Comparison of ENCODE assay signal across 16 mouse cellular contexts in the genomic region with DNA sequence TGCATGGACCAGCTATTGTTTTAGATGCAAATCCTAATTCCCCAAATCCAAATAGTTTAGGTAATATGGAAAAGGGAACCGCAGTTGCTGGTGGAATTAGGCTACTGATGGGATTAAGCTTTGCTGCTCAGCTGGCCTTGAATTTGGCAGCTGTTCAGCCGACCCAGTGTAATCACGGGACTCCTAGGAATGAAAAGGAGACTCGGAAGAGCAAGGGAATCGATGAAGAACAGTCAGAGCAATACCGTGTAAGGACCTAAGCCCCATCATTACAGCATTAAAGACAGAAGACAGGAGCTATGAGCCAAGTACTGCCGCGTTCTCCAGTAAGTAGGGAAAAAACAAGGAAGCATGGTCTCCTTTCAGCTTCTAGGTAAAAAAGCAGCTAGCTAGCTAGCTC.
A peak's percentile ranks its signal among the peaks of the same experiment; 100 is the strongest.
DNase-seq lines count a peak whose midpoint lies in the region; ATAC-seq and TF ChIP-seq lines count a peak whose summit lies in the region.
"Had no signal": no experiment of that assay in that cellular context is flagged by ENCODE, and none has a peak within 500 bp of the region (broad histone marks: within the 10 kb centered on the region; RNA-seq: fewer than 3 reads in every experiment).

No protein-coding gene starts in this region.

- DNase-seq in lung, embryonic 14.5 days: peak; percentile 2
- DNase-seq in lung, postnatal 10 days: no peak
- peak; percentile 65 to 69 for DNase-seq in cerebellum, adult 2 months
- no peak for DNase-seq in gastrocnemius, adult 2 months
- DNase-seq in T-cell, adult 2 months (ENCODE audit: low spot score): no peak
- DNase-seq: adrenal gland, postnatal 36 days; kidney, adult 2 months; kidney, postnatal 4 days; lung, postnatal 14 days; right cerebral cortex, postnatal 4 days; thymus, adult 18-20 months had no signal

- intact Hi-C loops in gastrocnemius, adult 2 months (cut with DNase I): no loop called here

- no peak overlapping the region for H3K4me2 ChIP-seq in lung, embryonic 14.5 days
- H3K4me2 ChIP-seq in midbrain, embryonic 13.5 days (replicated peaks): no peak overlapping the region; the same call in 1 of the 2 replicates
- no peak overlapping the region for H3K4me2 ChIP-seq in intestine, embryonic 16.5 days (ENCODE audit: low read depth, low read length)
- H3K4me2 ChIP-seq: hindbrain, embryonic 15.5 days had no signal

- 67% methylated on average over 8 of the region's 8 CpGs for WGBS in lung, embryonic 14.5 days
- WGBS in cerebellum, adult 2 months: 12% methylated on average over 8 of the region's 8 CpGs
- 38% methylated on average over 8 of the region's 8 CpGs for WGBS in midbrain, embryonic 13.5 days
- 63% methylated on average over 8 of the region's 8 CpGs for WGBS in intestine, embryonic 16.5 days

- H3K4me3 ChIP-seq in lung, embryonic 14.5 days (ENCODE audit: low read depth, low read length): no peak overlapping the region
- peak overlapping the region; percentile 40 for H3K4me3 ChIP-seq in cerebellum, adult 2 months (replicated peaks; ENCODE audit: insufficient read depth, low read depth, low read length)
- H3K4me3 ChIP-seq in midbrain, embryonic 13.5 days (replicated peaks): no peak overlapping the region
- H3K4me3 ChIP-seq in gastrocnemius, adult 2 months: no peak overlapping the region
- H3K4me3 ChIP-seq in intestine, embryonic 16.5 days (ENCODE audit: low read length): no peak overlapping the region
- H3K4me3 ChIP-seq: hindbrain, embryonic 15.5 days had no signal

- no peak for TF ChIP-seq POLR2A in cerebellum, adult 2 months (IDR thresholded peaks at IDR 0.05; ENCODE audit: borderline replicate concordance, insufficient read depth, low read length)

- no peak overlapping the region for H3K9ac ChIP-seq in lung, embryonic 14.5 days
- no peak overlapping the region for H3K9ac ChIP-seq in midbrain, embryonic 13.5 days (replicated peaks)
- no peak overlapping the region for H3K9ac ChIP-seq in intestine, embryonic 16.5 days (ENCODE audit: low read depth, low read length)
- H3K9ac ChIP-seq: hindbrain, embryonic 15.5 days; liver, embryonic 14.5 days had no signal

- no peaks in the 10 kb centered on the region for H3K9me3 ChIP-seq in lung, embryonic 14.5 days (ENCODE audit: low read depth, low read length)
- H3K9me3 ChIP-seq in midbrain, embryonic 13.5 days: no peaks in the 10 kb centered on the region
- H3K9me3 ChIP-seq in intestine, embryonic 16.5 days (ENCODE audit: control insufficient read depth, low read length): no peaks in the 10 kb centered on the region
- H3K9me3 ChIP-seq: hindbrain, embryonic 15.5 days had no signal

- H3K27me3 ChIP-seq in lung, embryonic 14.5 days (ENCODE audit: insufficient read depth, low read length): no peaks in the 10 kb centered on the region
- H3K27me3 ChIP-seq in cerebellum, adult 2 months (ENCODE audit: control insufficient read depth, insufficient read depth, low read length): no peaks in the 10 kb centered on the region
- no peaks in the 10 kb centered on the region for H3K27me3 ChIP-seq in midbrain, embryonic 13.5 days
- no peaks in the 10 kb centered on the region for H3K27me3 ChIP-seq in intestine, embryonic 16.5 days (replicated peaks; ENCODE audit: control insufficient read depth, insufficient read depth, low read length)
- H3K27me3 ChIP-seq: hindbrain, embryonic 15.5 days had no signal

- ATAC-seq in lung, embryonic 14.5 days (ENCODE audit: insufficient read depth): no peak
- peak; percentile 55; the same call in 1 of the 2 replicates for ATAC-seq in midbrain, embryonic 13.5 days
- no peak for ATAC-seq in intestine, embryonic 16.5 days
- ATAC-seq: CD4-positive, CD25-positive, alpha-beta regulatory T cell, adult 4 months had no signal

- no peak for TF ChIP-seq CTCF in lung, embryonic 14.5 days (IDR thresholded peaks at IDR 0.05; ENCODE audit: low read depth)
- TF ChIP-seq CTCF in cerebellum, adult 2 months (IDR thresholded peaks at IDR 0.05; ENCODE audit: borderline replicate concordance, insufficient read depth, low read depth, low read length): no peak
- TF ChIP-seq CTCF in gastrocnemius, adult 2 months (IDR thresholded peaks at IDR 0.05): no peak

- H3K27ac ChIP-seq in lung, embryonic 14.5 days (ENCODE audit: low read depth): no peak overlapping the region
- H3K27ac ChIP-seq in cerebellum, adult 2 months (ENCODE audit: insufficient read depth, low read length): peak overlapping the region; percentile 80
- H3K27ac ChIP-seq in midbrain, embryonic 13.5 days: peak overlapping the region; percentile 31; the same call in 1 of the 2 replicates
- H3K27ac ChIP-seq in gastrocnemius, adult 2 months: no peak overlapping the region
- H3K27ac ChIP-seq in intestine, embryonic 16.5 days (ENCODE audit: low read length): no peak overlapping the region
- H3K27ac ChIP-seq: hindbrain, embryonic 15.5 days; liver, embryonic 14.5 days had no signal

- no peaks in the 10 kb centered on the region for H3K36me3 ChIP-seq in lung, embryonic 14.5 days (ENCODE audit: insufficient read depth)
- no peaks in the 10 kb centered on the region for H3K36me3 ChIP-seq in midbrain, embryonic 13.5 days
- H3K36me3 ChIP-seq in intestine, embryonic 16.5 days (ENCODE audit: control insufficient read depth, insufficient read depth, low read length): no peaks in the 10 kb centered on the region
- H3K36me3 ChIP-seq: hindbrain, embryonic 15.5 days had no signal

- no peaks in the 10 kb centered on the region for H3K4me1 ChIP-seq in lung, embryonic 14.5 days (ENCODE audit: insufficient read depth)
- H3K4me1 ChIP-seq in cerebellum, adult 2 months (ENCODE audit: control insufficient read depth, insufficient read depth, low read length): peaks cover 3% of the 10 kb centered on the region; the same call in 1 of the 2 replicates
- 0 out of 2 replicates have a peak, but pooled peaks cover 3% of the 10 kb centered on the region for H3K4me1 ChIP-seq in midbrain, embryonic 13.5 days (replicated peaks)
- no peaks in the 10 kb centered on the region for H3K4me1 ChIP-seq in intestine, embryonic 16.5 days (ENCODE audit: control insufficient read depth, insufficient read depth, low read length)
- H3K4me1 ChIP-seq: hindbrain, embryonic 15.5 days had no signal

Comparison
In these comparisons a context has a peak if more than half of its experiments do, and no peak if none do; other contexts are left out.
1. DNase-seq: peak in lung, embryonic 14.5 days (single experiment) and cerebellum, adult 2 months (2 of 2); none in lung, postnatal 10 days (single experiment), gastrocnemius, adult 2 months (single experiment) and T-cell, adult 2 months (single experiment).
2. H3K27ac ChIP-seq: peak in cerebellum, adult 2 months (single experiment) and midbrain, embryonic 13.5 days (single experiment); none in lung, embryonic 14.5 days (single experiment), gastrocnemius, adult 2 months (single experiment) and intestine, embryonic 16.5 days (single experiment).